Mouse (Mus musculus): ENCODE measurements around the gene Xpnpep2. TPM values are rescaled to one million over a fixed set of nuclear protein-coding genes. Genes with fewer than 3 reads are reported as not detected.

Xpnpep2 gene
- total RNA-seq, 2 experiments from 2014 or later: 0.47 to 3.6 TPM

DNA sequence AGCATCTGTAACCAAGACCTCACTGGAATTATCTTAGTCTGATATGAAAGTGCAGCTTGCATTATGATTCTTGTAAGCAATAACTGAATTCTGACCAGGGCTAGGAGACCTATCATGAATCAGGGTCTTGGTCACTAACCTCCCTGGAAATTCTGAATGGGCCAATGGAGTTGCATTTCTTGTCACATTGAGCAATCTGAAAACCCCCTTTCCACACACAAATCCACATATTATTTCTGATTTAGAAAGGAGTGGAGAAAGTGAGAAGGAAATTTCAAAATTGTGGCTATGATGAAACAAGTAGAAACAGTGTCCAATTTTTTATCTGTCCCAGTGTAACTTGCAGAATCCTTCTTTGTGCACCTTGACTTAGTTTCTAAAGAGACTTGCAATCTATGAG lies 10.8 kb downstream of the Xpnpep2 start:
- ATAC-seq (replicated peaks; ENCODE audit: low FRiP score, low TSS enrichment, poor library complexity, severe bottlenecking): no peak

DNA sequence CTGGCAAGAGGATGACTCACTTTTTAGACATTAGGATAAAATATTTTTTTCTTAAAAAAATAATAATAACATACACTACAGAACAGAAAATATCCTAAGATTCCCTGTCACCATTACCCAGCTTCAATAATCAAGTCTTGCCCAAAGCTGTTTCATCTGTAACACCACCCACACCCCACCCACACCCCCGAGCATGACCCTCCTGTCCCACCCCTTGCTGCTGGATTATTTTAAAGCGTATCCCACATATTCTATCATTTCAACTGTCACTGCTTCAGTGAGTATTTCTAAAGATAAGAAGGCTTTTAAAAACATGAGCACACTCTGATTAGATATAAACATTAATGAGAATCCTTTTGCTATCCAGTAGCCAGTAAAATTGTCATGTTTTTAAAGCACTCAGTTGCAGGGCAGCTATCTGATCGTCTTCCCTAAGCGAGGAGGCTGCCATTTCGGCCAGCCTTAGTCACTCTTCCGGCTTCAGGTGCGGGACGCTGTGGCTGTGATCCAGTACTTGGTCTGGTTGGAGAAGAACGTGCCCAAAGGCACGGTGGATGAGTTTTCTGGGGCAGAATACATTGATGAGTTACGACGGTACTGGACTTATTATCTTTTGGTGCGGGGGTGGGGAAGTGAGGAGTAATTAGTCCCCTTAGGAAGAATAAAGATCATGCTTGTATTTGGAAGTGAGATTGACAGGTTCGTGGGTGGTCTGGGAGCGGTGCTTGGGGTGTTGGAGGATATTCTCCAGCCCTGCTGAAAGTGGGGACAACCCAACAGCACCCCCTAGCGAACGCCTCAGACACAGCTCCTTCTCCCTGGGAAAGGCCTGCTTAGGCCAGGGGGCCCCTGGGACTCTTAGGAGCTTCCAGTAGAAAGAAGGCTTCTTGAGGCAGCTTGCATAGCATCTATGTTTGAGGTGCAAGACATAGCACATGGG lies 15.9 kb downstream of the Xpnpep2 start:
- ATAC-seq (replicated peaks; ENCODE audit: low FRiP score, low TSS enrichment, poor library complexity, severe bottlenecking): peak; percentile 88

DNA sequence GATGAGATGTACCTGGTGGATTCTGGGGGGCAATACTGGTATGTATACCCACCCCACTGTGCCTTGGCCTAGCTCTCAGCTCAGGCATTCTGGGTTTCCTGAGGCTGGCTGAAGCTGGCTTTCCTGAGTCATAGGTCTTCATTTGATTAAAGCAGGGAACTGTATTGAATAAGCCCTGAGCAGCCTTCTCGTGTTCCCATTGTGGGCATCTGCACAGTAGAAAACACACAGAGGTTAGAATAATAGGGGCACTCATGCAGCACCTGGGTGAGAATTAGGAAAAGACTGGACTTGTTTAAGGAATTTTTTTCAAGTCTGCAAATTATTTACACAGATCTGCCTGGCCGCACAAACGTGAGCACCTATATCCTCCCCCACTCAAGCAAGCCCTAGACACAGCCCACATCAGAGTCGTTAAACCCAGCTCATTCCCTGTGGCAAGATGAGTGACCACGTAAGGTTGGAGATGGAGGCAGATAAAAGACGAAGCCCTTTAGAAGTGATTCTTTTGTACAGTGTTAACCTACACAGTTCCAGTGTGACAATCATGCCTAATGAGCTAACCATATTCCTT lies 18.5 kb downstream of the Xpnpep2 start:
- no peak for ATAC-seq (replicated peaks; ENCODE audit: low FRiP score, low TSS enrichment, poor library complexity, severe bottlenecking)

DNA sequence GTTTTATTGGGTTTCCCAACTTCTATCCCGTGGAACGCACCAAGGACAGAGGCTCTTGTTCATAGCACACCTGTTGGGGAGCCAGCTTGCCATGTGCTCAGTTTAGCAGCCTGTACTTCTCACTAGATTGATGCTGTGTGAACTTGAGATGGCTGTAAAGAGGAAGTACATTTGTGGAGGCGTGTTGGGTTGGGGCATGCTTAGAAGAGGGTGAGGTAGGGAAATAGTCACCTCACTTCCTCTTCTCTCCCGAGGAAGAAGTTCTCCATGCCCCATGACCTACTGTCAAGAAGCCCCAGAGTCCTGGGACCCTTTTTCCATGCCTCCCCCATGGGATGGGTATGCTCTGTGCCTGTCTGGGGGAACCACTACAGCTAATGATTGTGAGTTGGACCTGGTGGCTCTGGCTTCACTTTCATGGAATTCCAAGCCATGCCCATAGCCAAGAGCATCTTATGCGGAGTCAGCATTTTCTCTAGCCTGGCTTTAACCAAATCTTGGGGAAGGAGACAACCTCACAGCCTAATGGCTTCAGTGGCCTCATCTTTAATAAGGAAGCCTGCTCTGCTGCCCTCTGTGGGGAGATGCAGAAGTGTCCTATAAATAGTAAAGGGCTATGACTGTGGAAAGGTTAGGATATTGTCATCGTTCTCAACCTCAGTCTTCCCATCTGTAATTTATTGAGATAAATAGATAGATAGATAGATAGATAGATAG lies 19.1 kb downstream of the Xpnpep2 start:
- ATAC-seq (replicated peaks; ENCODE audit: low FRiP score, low TSS enrichment, poor library complexity, severe bottlenecking): peak; percentile 69

DNA sequence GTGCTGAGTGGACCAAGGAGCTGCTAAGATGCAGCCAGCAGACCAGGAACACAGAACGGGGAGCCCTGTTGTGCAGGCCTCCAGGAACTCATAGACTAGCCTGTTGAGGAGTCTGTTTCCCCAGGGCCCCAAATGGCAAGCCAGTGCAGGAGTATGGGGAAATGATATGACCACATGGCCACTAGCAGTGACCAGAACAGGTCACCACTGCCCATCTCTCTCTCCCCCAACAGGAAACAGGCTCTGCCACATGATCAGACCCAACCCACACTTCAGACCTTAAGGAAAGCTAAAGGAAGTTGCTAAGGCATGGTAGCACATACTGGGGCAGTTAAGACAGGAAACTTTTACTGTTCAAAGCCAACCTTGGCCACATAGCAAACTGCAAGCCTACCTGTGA lies 20.6 kb downstream of the Xpnpep2 start:
- ATAC-seq (replicated peaks; ENCODE audit: low FRiP score, low TSS enrichment, poor library complexity, severe bottlenecking): no peak

DNA sequence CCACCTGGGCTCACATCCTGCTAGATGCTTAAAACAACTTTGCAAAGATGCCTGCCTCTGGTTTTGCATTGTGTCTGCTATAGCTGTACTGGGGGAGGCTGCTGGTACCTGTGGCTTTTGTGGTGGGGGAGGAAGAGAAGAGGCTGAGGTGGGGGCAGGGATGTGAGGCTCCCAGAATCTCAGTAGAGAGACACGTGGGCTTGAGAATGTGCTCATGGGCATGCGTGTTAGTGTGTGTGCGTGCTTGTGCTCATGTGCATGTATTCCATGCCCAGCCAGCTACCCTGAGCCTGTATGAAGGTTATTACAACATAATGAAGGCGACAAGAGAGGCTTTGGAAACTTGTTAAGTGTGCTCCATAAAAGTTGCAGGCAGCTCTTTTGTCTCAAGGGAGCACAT lies 28.4 kb downstream of the Xpnpep2 start:
- ATAC-seq (replicated peaks; ENCODE audit: low FRiP score, low TSS enrichment, poor library complexity, severe bottlenecking): no peak

DNA sequence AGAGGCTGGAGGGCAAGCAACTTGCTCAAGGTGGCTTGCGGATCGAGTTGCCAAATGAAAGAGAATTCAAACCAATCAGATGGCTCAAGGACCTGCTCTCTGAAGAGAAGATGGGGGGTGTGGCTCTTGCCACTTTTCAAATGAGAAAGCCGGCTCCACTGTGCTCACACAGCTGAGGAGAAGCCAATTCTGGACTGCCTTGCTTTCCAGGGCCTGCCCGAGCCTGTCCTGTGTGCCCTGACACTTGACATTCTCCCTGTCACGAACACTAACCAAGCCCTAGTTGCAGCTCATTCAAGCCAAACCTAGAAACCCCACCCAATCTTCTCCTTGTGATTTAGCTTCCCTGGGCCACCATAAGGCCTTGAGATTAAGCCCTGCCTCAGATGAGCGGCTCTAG lies 29.5 kb downstream of the Xpnpep2 start:
- no peak for ATAC-seq (replicated peaks; ENCODE audit: low FRiP score, low TSS enrichment, poor library complexity, severe bottlenecking)

DNA sequence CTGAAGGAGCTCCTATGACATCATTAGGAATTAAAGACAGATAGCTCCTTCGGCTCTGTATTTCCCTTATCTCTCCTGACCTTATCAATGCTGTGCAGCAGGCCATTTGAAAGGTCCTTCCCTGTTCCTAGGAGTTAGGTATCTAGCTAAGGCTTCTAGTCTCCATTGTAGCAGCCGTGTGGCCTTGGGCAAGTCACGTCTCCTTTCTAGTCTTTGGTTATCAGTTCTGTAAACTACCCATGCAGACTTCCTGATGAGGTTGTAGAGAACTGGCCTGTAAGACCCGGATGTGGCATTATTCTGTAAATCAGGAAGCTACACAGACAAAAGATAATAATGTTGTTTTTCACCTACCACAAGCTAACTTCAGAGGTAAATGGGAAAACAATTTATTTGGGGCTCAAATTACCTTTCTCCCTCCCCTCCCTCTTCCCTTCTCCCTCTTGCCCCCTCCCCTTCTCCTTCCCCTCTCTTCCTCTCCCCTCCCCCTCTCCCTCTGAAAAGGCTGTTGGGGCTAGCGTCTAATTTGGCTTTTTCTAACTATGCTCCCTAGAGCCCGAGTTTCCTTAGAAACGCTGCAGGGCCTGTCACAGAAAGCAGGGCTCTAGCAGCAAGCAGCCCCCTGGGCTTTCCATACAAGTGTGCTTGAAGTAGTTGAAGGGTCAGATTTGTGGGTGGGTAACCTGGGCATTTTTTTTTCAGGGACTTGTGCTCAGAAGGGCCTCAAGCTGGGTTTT lies 30.2 kb downstream of the Xpnpep2 start:
- ATAC-seq (replicated peaks; ENCODE audit: low FRiP score, low TSS enrichment, poor library complexity, severe bottlenecking): peak; percentile 77

DNA sequence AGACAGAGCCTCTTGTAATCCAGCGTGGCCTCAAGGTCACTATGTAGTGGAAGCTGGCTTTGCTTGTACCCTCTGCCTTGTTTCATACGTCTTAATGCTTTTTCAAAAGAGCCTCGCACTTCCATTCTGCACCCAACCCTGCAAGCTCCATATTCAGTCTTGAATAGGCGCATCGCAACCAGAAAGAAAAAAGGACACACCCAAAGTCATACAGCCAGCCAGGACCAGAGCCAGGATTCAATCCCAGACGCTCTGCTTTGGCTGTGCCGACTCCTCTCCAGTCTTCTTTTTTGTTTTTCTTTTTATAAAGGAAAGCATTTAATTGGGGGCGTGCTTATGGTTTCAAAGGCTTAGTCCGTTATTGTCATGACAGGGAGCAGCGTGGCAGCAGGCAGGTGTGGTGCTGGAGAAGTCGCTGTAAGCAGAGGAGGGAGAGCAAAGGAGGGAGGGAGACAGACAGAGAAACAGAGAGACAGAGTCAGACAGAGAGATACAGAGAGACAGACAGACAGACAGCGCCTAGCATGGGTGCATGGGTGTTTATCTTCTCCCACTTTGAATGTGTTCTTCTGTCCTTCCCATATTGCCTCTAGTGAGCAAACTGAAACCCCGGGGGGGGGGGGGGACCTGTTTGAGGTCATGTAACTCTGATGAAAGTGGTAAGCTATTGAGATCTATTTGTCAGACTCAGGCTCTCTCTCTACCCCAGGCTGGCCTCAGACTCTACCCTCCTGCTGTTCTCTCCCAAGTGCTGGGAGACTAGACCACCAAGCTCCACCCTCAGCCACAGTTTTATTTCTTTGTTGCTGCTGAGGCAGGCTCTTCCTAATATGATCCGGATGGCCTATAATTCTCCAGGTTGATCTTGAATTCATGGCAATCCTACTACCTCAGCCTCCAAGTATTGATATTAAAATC lies 31.1 kb downstream of the Xpnpep2 start:
- no peak for ATAC-seq (replicated peaks; ENCODE audit: low FRiP score, low TSS enrichment, poor library complexity, severe bottlenecking)

DNA sequence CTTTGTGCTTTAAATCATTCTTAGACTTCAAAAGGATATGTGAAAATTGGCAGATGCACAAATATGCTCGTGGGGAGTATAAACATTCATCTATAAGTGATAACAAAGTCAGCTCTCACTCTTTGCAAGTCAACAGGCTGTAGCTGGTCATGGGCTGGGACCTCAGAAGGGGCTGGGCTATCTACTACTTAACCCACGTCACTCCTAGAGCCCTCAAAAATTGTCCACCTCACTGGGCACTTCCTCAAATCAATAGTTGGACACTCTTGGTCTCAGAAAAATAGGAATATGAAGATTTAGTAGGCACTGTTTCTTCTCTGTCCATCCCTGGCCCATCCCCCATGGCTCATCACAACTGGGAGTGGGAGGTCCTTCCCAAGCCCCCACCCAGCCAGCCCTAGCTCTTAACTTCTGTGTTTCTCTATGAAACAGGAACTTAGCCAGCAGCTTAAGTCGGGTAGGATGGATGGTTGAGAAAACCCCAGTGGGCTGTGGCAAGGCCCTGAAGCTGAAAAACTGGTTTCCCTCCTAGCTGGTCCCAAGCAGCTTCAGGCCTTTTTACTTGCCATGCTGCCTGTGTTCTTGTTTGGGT lies 31.9 kb downstream of the Xpnpep2 start:
- no peak for ATAC-seq (replicated peaks; ENCODE audit: low FRiP score, low TSS enrichment, poor library complexity, severe bottlenecking)

DNA sequence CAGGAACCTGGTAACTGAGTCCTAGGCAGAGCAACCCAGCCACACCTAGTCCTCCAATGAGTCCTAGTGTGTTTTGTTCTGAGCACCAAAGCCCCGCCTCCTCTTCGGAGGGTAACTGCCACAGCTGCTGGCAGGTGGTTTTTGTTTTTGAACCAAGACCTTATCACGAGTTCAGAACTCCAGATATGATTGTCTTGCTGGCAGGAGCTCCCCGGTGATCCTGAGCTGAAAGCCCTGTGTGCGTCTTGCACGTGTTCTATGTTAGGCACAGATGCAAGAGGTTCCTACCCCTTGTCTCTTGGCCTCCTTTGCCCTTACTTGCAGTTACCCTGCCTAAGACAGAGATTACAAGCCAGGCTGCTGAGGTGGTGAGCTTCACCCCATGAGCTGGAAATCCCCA lies 33.0 kb downstream of the Xpnpep2 start:
- ATAC-seq (replicated peaks; ENCODE audit: low FRiP score, low TSS enrichment, poor library complexity, severe bottlenecking): peak; percentile 58

DNA sequence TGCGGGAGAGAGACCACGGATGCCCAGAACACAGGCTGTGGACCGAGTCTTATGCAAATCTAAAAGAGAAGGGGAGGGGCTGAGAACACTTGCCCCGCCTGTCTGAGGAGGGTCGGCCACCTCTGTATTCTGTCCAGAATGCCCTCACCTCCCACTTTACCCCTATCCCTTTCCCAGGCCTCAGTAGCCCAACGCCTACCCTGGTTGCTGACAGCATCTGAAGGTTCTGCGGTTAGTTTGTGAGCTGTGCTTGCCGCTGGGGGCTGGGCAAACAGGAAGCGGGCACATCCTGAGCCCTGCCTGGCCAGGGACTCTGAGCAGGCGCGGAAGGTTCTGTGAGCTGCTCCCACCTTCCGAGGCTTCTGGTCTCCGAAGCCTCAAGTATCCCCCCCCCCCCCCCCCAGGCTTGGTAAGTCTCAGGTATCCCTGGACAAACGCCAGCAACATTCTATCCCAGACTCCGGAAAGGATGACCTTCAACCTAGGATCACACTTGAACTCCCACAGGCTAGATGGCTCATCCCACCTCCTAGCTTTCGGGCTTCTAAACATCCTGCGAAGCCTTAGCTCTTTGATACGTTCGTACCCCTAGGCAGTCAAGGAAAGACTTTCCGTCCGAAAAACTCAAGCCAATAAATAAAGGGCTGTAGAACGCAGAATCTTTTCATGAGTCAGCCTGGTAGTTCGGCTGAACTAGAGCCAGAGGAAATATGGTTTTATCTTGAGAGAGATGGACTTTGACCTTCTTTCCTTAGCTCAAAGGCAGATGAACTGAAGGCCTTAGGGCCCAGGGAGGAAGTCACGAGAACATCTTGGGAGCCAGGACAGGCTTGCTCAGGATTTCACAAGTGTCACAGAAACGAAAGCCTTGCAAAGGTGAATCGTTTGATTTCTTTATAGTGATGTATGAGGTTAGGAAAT lies 35.1 kb downstream of the Xpnpep2 start:
- peak; percentile 60 for ATAC-seq (replicated peaks; ENCODE audit: low FRiP score, low TSS enrichment, poor library complexity, severe bottlenecking)

DNA sequence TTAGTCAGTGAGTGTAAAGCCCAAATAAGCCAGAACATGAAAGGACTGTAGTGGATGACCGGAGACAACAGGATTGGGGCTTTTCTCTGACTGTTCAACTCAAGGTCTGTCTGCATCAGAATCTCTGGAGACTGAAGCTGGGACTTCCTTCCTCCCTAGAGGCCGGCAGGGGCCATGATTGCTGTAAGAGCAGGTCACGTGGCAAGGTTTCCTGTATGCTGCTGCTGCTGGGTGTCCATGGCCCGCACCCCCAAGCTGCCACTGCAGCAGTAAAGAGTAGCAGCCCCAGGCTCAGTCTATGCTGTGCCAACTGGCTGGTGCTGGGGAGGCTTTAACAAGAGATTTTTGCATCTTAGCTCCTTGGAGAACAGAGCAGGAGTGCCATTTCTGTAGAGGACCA lies 37.7 kb downstream of the Xpnpep2 start, which contains the start of gene Sash3:
Gene Sash3 (plus strand): TSS at position 175 of the 400 bp plus-strand sequence.
- ATAC-seq (replicated peaks; ENCODE audit: low FRiP score, low TSS enrichment, poor library complexity, severe bottlenecking): peak; percentile 67

DNA sequence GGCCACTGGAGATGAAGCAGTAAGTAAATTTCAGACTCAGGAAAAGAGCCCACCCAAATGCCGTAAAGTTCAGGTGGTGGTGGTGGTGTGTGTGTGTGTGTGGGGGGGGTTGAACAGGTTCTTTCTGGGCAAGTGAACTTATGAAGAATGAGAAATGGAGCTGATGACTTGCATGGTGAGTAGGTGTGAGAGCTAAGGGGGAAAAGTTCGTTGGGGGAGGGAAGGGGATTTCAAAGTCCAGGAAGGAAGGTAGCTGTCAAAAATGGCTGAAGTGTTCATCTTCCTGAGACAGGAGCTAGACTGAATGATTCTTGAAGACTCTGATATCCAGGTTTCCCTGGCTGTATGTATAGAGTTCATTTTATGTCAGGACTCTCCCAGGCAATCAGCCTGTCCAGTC lies 38.7 kb downstream of the Xpnpep2 start:
- ATAC-seq (replicated peaks; ENCODE audit: low FRiP score, low TSS enrichment, poor library complexity, severe bottlenecking): no peak

DNA sequence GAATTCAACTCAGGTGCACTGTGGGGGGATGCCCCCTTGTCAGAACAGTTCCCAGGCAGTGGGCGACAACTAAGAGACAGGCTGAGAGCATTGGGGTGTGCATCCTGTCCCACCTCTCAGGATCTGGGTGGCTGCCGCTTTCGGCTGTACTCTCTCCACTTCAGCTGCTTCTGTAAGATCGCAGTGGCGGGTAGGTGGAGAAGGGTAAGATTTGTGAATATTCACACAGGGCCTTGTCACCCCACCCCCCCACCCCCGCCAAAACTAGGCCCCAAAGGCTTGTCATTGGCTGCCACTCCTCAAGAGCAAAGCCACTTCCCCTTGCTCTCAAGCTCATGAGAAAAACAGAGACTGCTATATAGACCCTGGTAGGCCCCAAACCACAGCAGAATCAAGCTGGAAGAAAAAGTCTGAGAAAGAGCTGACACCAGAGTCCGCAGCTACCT lies 39.2 kb downstream of the Xpnpep2 start:
- ATAC-seq (replicated peaks; ENCODE audit: low FRiP score, low TSS enrichment, poor library complexity, severe bottlenecking): no peak

DNA sequence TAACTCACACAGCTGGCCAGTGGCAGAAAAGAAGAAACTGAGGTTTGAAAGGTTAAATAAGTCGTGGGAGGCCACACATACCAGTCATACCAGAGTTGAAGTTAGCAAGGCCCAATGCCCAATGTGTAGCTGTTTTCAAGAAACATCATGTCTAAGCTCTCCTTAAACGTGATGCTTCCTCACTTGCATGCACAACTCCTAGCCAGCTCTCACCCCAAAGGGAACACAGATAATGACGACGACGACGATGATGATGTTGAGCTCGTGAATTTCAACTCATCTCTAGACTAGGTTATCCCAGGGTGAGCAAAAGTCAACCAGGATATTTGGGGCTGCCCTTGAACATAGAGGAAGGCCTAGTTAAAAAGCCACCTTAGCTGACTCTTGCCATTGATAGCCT lies 43.6 kb downstream of the Xpnpep2 start:
- no peak for ATAC-seq (replicated peaks; ENCODE audit: low FRiP score, low TSS enrichment, poor library complexity, severe bottlenecking)

DNA sequence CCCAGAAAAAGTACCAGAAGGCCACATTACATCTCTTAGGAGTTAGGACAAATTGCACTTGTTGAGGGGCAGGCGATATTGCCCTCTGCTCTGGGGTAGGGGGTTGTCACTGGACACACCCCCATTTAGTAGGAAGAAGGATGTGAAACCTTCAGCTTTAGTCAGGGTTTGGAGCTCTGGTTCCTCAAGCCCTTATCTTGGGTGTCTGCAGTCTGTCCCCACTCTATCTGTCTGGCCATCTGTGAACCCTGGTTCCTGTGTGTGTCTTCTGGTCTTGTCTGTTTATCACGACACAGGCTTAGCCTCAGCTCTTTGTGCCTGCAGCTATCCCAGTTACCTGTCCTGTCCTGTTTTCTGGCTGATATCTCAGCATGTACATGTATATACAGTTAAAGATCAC lies 44.9 kb downstream of the Xpnpep2 start:
- peak; percentile 97 for ATAC-seq (replicated peaks; ENCODE audit: low FRiP score, low TSS enrichment, poor library complexity, severe bottlenecking)
